Mouse (Mus musculus) neural tube, embryonic 11.5 days (tissue): ENCODE data around the gene Cry2. TPM values are rescaled to one million over a fixed set of nuclear protein-coding genes. Genes with fewer than 3 reads are reported as not detected.

ENCODE experiments used
- ATAC-seq: fragments of 200-750 bp; cut with Nextera tagmentation; 2 replicates; pipeline ENCODE4 v1.8.0; 2017; ENCODE audit warnings: moderate number of reproducible peaks, mild to moderate bottlenecking, moderate TSS enrichment, moderate library complexity; ENCODE audit not compliant: insufficient read depth, low FRiP score, low TSS enrichment
- DNase-seq: peaks from one replicate; pipeline ENCODE4 v3.0.0-alpha.2; 2015; ENCODE audit warnings: low spot score
- H3K27ac ChIP-seq: fragments of 300-500 bp; sonication (generic); 2 replicates; pipeline ENCODE4 v1.5.1; 2014; ENCODE audit warnings: low read depth, mild to moderate bottlenecking, low read length
- H3K27me3 ChIP-seq: fragments of 300-500 bp; sonication (generic); 2 replicates; pipeline ENCODE4 v1.6.1; 2014; ENCODE audit warnings: mild to moderate bottlenecking, low read length, mixed read lengths; ENCODE audit not compliant: control insufficient read depth, insufficient read depth
- H3K36me3 ChIP-seq: fragments of 300-500 bp; sonication (generic); 2 replicates; pipeline ENCODE4 v1.6.1; 2014; ENCODE audit warnings: mild to moderate bottlenecking, low read length, moderate library complexity, mixed read lengths; ENCODE audit not compliant: control insufficient read depth, insufficient read depth
- H3K4me1 ChIP-seq: fragments of 300-500 bp; sonication (generic); 2 replicates; pipeline ENCODE4 v1.6.1; 2014; ENCODE audit warnings: low read length, mixed read lengths; ENCODE audit not compliant: control insufficient read depth, insufficient read depth
- H3K4me2 ChIP-seq: fragments of 300-500 bp; sonication (generic); 2 replicates; pipeline ENCODE4 v1.6.1; 2014; ENCODE audit warnings: low read depth, mild to moderate bottlenecking, moderate library complexity
- H3K4me3 ChIP-seq: fragments of 300-500 bp; sonication (generic); 2 replicates; pipeline ENCODE4 v1.5.1; 2014; ENCODE audit warnings: low read depth, low read length
- H3K9ac ChIP-seq: fragments of 300-500 bp; sonication (generic); 2 replicates; pipeline ENCODE4 v1.6.1; 2014; ENCODE audit warnings: mild to moderate bottlenecking, low read length
- H3K9me3 ChIP-seq: fragments of 300-500 bp; sonication (generic); 2 replicates; pipeline ENCODE4 v1.6.1; 2016; ENCODE audit warnings: low read length; ENCODE audit not compliant: control insufficient read depth
- WGBS: fragments of 180-500 bp; shearing (Covaris S2); extraction: QIAGEN DNeasy Blood & Tissue Kit; methylation state at CpG from one replicate; pipeline ENCODE4 v1.1.7; 2014; 5-methylcytosine and 5-hydroxymethylcytosine counted together
- polyA plus RNA-seq: library from polyadenylated mRNA; unstranded; fragments of >200 nt; fragmentation: Nextera tagmentation; extraction: Ambion mirVana; gene quantifications from 2 replicates; pipeline ENCODE4 v1.2.1, GENCODE M21; 2014

Cry2 gene
- polyA plus RNA-seq, 1 experiment from 2014 or later = 21.4 TPM

DNA sequence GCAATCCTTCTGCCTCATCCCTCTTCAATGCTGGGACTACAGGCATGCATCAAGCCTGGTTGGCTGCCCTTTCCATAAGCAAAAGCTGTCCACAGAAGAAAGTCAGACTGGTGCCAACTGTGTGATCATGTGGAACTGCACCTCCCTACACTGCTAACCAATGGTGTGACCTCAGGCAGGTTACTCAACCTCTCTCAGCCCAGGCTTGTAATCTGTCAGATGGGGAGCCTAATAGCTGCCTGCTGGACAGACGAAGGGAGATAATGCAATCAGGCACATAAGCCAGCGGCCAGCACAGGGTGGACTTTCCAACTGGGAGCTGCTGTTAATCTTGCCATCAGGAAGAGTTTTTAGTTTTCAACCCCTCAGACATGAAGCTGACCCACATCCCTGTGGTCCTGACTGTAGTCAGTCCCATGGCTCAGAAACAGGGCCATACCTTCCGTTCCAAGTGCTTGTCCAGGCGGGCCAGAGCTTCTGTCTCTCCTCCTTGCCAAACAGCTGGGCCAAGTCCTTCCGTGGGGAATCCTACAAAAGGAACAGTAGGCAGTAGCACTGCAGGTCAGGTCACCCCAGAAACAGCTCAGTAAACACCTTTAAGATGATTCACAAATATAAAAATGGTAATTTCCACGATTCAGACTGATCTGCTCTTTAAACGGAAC is 12.0 kb downstream of the Cry2 start:
- Histone ChIP-seq H3K36me3 (peaks cover 8% of the 10 kb centered on the region), H3K27me3 (no peaks in the 10 kb centered on the region), H3K4me1 (peaks cover 11% of the 10 kb centered on the region; the same call in 1 of the 2 replicates), H3K4me2 (no peak overlapping the region), H3K9me3 (no peaks in the 10 kb centered on the region), H3K4me3 (no peak overlapping the region), H3K27ac (no peak overlapping the region), H3K9ac (no peak overlapping the region)
- ATAC-seq (no peak), DNase-seq (no peak)
- WGBS = 91% methylated on average over 7 of the region's 7 CpGs

- no peak overlapping the region for H3K9ac ChIP-seq
- H3K27ac ChIP-seq = no peak overlapping the region
- peaks cover 35% of the 10 kb centered on the region for H3K36me3 ChIP-seq
- H3K4me3 ChIP-seq = no peak overlapping the region
- ATAC-seq = no peak
- H3K9me3 ChIP-seq = no peaks in the 10 kb centered on the region
- WGBS = 93% methylated on average over 10 of the region's 10 CpGs
- no peak overlapping the region for H3K4me2 ChIP-seq
- no peak for DNase-seq
- H3K27me3 ChIP-seq = no peaks in the 10 kb centered on the region
- H3K4me1 ChIP-seq = no peaks in the 10 kb centered on the region
Observed at GRCm38 (mm10) chr2:92411705-92412104, 22.1 kb downstream of the Cry2 start.

GRCm38 (mm10) chr2:92408309-92409045 is 25.4 kb downstream of the Cry2 start:
- Histone ChIP-seq H3K4me2 (no peak overlapping the region), H3K36me3 (peaks cover 24% of the 10 kb centered on the region), H3K4me3 (no peak overlapping the region), H3K27me3 (no peaks in the 10 kb centered on the region), H3K9me3 (no peaks in the 10 kb centered on the region), H3K4me1 (no peaks in the 10 kb centered on the region), H3K9ac (no peak overlapping the region), H3K27ac (no peak overlapping the region)
- WGBS = 91% methylated on average over 18 of the region's 18 CpGs
- DNase-seq = no peak
- no peak for ATAC-seq

- 84% methylated on average over 7 of the region's 7 CpGs for WGBS
- peaks cover 15% of the 10 kb centered on the region for H3K36me3 ChIP-seq
Observed at GRCm38 (mm10) chr2:92405687-92406086, 28.2 kb downstream of the Cry2 start.

GRCm38 (mm10) chr2:92404737-92405136 is 29.1 kb downstream of the Cry2 start:
- no peaks in the 10 kb centered on the region for H3K27me3 ChIP-seq
- no peak overlapping the region for H3K9ac ChIP-seq
- H3K4me2 ChIP-seq = no peak overlapping the region
- H3K27ac ChIP-seq = no peak overlapping the region
- no peak for ATAC-seq
- H3K4me3 ChIP-seq = no peak overlapping the region
- H3K9me3 ChIP-seq = no peaks in the 10 kb centered on the region
- no peak for DNase-seq
- H3K4me1 ChIP-seq = peaks cover 4% of the 10 kb centered on the region; the same call in 1 of the 2 replicates
- H3K36me3 ChIP-seq = peaks cover 12% of the 10 kb centered on the region
- WGBS = 81% methylated on average over 6 of the region's 6 CpGs

More at GRCm38 (mm10) chr2:92405687-92406086, 28.2 kb downstream of the Cry2 start:
- Histone ChIP-seq H3K4me3 (no peak overlapping the region), H3K9ac (no peak overlapping the region), H3K4me1 (peaks cover 4% of the 10 kb centered on the region; the same call in 1 of the 2 replicates), H3K4me2 (no peak overlapping the region), H3K9me3 (no peaks in the 10 kb centered on the region), H3K27me3 (no peaks in the 10 kb centered on the region), H3K27ac (no peak overlapping the region)
- ATAC-seq = no peak
- DNase-seq = no peak

GRCm38 (mm10) chr2:92403776-92404319 is 30.0 kb downstream of the Cry2 start:
- Histone ChIP-seq H3K27ac (no peak overlapping the region), H3K27me3 (no peaks in the 10 kb centered on the region), H3K4me1 (peaks cover 7% of the 10 kb centered on the region; the same call in 1 of the 2 replicates), H3K4me2 (no peak overlapping the region), H3K9me3 (no peaks in the 10 kb centered on the region), H3K9ac (no peak overlapping the region), H3K36me3 (peaks cover 5% of the 10 kb centered on the region), H3K4me3 (no peak overlapping the region)
- WGBS = 94% methylated on average over 5 of the region's 5 CpGs
- ATAC-seq (no peak), DNase-seq (no peak)

- no peaks in the 10 kb centered on the region for H3K27me3 ChIP-seq
- H3K9ac ChIP-seq = no peak overlapping the region
- no peak for DNase-seq
- peaks cover 11% of the 10 kb centered on the region for H3K4me1 ChIP-seq
- WGBS = 79% methylated on average over 4 of the region's 4 CpGs
- no peak for ATAC-seq
- H3K4me3 ChIP-seq = no peak overlapping the region
- H3K27ac ChIP-seq = no peak overlapping the region
- H3K4me2 ChIP-seq = no peak overlapping the region
- H3K9me3 ChIP-seq = no peaks in the 10 kb centered on the region
- peaks cover 5% of the 10 kb centered on the region; the same call in 1 of the 2 replicates for H3K36me3 ChIP-seq
Observed at GRCm38 (mm10) chr2:92402591-92403326, 31.1 kb downstream of the Cry2 start.

GRCm38 (mm10) chr2:92401091-92401561 is 32.7 kb downstream of the Cry2 start, which contains the start of gene Mapk8ip1:
Gene Mapk8ip1, minus strand, starts transcription at chr2:92401263.
- Histone ChIP-seq H3K4me1 (peaks cover 19% of the 10 kb centered on the region), H3K4me3 (peak within 1 kb of the TSS; percentile 72), H3K36me3 (0 out of 2 replicates have a peak, but pooled peaks cover 3% of the 10 kb centered on the region), H3K9ac (peak within 1 kb of the TSS; percentile 86), H3K27ac (no peak within 1 kb of the TSS; the same call in 1 of the 2 replicates), H3K27me3 (no peaks in the 10 kb centered on the region), H3K4me2 (peak within 1 kb of the TSS; percentile 64), H3K9me3 (no peaks in the 10 kb centered on the region)
- peak; percentile 71 for DNase-seq
- 1% methylated on average over 41 of the region's 59 CpGs for WGBS
- ATAC-seq = peak; percentile 60
